Mouse (Mus musculus): ENCODE results near the gene Disc1.

Disc1 gene

GRCm38 (mm10) chr8:125221062-125221461, 167.1 kb downstream of the Disc1 start:
- DNase-seq (ENCODE audit: low read depth, low spot score): no peak

- DNase-seq (ENCODE audit: low read depth, low spot score): no peak
Observed at GRCm38 (mm10) chr8:125223031-125223753, 169.2 kb downstream of the Disc1 start.

- no peak for DNase-seq (ENCODE audit: low read depth, low spot score)
Observed at GRCm38 (mm10) chr8:125224271-125224699, 170.3 kb downstream of the Disc1 start.

GRCm38 (mm10) chr8:125225266-125225665, 171.3 kb downstream of the Disc1 start:
- no peak for DNase-seq (ENCODE audit: low read depth, low spot score)

GRCm38 (mm10) chr8:125226989-125227624, 173.1 kb downstream of the Disc1 start:
- no peak for DNase-seq (ENCODE audit: low read depth, low spot score)

DNA sequence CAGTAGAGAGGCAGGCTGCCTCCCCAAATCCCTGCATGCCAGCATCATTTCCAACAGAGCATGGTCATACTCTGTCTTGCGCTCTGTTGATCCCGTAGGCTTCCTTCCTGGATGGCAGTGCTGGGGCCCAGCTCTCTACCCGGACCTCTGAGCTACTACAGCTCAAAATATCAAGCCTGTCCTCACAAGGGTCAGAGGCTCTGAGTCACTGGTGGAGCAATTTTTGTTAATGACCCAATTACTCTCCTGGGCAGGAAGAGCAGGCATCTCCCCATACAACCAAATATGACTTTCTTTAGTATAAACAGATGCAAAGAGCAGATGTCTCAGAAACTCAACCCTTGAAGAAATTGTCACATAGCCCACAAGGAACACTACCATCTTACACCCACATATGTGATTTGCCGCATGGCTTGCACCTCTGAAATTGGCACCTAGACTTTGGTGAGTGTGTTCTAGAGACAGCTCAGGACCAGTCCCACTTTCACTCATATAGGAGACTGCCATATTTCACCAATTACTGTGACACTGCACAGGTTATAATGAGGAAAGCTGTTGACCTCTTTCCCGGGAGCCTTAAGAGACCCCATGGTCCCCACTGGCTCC, 176.6 kb downstream of the Disc1 start:
- no peak for DNase-seq (ENCODE audit: low read depth, low spot score)

DNA sequence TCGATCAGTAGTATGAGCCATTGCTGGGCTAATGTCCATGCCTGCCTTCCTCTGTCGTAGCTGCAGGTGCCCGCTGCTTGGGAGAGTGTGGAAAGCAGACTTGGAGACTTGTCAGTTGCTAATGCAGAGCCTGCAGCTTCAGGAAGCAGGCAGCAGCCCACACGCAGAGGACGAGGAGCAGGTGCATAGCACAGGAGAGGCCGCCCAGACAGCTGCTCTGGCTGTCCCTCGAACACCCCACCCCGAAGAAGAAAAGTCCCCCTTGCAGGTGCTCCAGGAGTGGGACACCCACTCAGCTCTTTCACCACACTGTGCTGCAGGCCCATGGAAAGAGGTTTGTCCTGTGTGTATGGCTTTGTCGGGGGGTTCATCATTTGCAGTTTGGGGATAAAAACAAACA, 178.7 kb downstream of the Disc1 start:
- no peak for DNase-seq (ENCODE audit: low read depth, low spot score)

DNA sequence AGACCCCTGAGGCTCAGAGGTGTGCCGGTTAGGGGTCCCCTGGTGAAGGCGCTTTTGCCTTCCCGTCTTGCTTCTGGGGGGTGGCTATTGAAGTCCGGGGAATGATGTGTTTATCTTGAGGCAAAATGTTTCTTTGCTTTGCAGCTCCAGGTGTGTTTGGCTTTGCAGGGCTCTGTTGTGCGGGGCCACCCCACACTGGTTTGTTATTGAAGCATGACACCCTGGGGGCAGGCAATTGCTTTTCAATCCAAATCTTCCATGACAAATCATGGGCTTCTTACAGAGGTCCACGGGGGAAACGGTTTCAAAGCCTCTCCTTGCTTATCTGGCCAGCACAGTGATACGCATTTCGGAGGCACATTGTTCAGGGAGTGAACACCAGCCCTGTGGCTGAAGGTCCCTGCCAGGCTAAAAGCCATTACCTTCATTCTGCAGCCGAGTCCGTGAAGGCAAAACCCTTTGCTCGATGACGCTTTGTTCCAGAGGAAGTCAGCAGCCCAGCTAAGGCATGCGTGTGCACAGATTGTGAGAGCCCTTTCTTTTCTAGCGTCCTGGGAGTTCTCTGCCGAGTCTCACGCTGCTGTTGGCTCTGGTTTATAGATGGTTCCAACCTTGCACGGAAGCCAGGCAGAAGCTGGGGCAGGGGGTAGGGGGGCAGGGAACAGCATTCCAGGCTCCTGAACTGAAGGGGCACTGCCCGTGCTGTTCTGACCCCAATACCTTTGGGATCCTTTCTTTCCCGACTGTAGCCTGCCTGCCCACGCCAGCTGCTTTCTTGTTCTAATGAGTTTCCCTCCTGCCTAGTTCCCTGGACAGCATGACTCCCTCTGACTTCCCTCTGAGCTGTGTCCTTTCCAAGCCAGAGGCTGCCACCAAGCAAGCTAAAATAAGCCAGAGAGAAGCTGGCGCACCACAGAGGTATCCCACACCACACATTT, 182.2 kb downstream of the Disc1 start:
- DNase-seq (ENCODE audit: low read depth, low spot score): no peak

GRCm38 (mm10) chr8:125240763-125241162, 186.8 kb downstream of the Disc1 start:
- no peak for DNase-seq (ENCODE audit: low read depth, low spot score)

- no peak for DNase-seq (ENCODE audit: low read depth, low spot score)
Observed at GRCm38 (mm10) chr8:125242382-125242781, 188.4 kb downstream of the Disc1 start.

DNA sequence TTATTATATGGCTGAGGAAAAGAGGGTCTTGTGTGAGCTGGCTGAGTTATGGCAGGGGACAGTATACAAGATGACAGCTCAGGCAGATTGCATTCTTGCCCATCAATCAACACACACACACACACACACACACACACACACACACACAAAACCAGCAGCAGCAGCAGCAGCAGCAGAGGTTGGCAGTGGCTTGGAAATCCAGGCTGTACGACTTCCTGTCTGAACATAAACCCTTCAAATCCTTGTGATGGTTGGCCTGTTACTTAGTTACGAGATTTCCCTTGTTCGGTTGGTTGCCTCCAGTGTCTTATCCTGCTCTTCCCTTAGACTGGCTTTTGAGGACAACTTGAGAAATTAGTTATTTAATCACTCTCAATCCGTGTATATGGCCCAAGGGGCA, 188.9 kb downstream of the Disc1 start:
- DNase-seq (ENCODE audit: low read depth, low spot score): no peak

GRCm38 (mm10) chr8:125246737-125247292, 192.8 kb downstream of the Disc1 start:
- DNase-seq (ENCODE audit: low read depth, low spot score): no peak

- no peak for DNase-seq (ENCODE audit: low read depth, low spot score)
Observed at GRCm38 (mm10) chr8:125247349-125247748, 193.4 kb downstream of the Disc1 start.

DNA sequence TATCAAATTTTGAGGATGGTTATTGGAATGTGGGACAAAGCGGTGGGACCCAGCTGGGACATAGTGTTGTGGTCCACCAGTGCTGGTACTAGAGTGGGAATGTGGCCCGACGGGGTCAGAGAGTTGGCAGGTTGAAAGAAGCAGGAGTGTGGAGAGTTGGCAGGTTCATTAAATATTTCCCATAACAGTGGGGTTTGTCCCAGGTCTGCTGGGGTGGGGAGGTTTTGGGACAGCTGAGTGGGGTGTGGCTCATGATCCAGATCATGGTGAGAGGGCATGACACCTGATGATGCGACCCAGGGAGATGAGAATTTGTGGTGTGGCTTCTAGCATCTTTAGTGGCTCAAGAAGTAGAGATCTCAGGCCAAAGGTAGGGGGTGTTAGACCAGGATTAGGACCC, 199.0 kb downstream of the Disc1 start:
- DNase-seq (ENCODE audit: low read depth, low spot score): no peak

DNA sequence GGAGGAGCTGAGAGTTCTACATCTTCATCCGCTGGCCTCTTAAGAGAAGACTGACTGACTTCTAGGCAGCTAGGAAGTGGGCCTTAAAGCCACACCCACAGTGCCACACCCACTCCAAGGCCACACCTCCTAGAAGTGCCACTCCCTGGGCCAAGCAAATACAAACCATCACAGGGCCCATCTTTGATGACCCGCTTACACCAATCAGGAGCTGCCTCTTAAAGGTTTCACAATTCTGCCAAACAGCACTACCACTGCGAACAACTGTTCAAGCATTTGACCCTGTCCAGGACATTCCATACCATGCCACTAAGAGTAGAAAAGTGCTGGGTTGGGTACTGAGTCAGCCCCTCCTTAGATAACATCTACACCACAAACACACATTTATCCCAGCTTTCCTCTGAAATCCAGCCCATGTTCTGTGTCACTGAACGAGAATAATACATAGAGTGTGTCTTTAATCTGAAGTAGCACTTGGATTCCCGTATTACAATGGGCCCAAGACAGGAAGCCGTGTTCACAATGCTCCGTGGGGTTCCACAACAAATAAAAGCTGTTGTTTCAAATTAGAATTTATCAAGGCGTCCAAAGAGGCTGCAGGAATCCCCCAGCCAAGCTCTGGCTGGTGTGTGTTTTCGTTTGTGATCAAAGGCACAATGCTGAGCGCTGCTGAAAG, 199.6 kb downstream of the Disc1 start:
- DNase-seq (ENCODE audit: low read depth, low spot score): no peak

DNA sequence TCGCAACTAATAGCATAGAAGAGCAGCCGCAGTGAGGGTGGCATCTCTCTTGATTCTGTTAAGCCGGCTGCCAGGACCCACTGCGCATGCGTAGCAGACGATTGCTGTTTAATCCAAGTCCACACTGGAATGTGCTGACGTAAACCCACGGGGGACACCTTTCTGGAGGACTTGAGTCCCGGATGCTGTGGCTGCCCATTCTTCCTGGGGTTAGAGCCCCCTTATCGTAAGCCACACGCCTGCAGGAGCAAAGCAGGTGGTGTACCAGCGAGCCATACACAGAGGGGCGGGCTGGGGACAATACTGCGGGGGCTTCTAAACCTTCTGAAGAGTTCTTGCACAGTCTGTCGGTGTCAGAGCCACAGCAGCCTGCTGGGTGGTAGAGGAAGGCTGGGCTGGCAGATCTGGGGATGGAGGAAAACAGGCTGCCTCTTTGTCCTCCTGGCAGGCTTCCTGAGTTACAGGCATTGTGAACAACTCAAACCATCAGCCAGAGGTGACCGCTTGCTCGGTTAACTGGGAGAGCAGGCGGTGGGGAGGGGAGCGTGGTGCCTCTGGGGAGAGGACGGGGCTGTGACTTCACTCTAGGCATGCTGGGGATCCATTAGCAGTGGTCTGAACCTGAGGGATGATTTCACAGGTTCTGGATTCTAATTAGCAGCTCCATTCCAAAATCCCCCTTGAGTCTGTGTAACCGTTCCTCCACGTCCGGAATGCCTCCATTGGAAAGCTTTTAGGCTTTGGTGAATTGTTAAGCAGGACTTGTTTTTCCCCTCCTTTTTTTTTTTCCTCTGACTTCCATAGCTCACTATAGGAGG, 200.4 kb downstream of the Disc1 start:
- peak; percentile 79 for DNase-seq (ENCODE audit: low read depth, low spot score)

- no peak for DNase-seq (ENCODE audit: low read depth, low spot score)
Observed at GRCm38 (mm10) chr8:125255006-125255685, 201.2 kb downstream of the Disc1 start.

DNA sequence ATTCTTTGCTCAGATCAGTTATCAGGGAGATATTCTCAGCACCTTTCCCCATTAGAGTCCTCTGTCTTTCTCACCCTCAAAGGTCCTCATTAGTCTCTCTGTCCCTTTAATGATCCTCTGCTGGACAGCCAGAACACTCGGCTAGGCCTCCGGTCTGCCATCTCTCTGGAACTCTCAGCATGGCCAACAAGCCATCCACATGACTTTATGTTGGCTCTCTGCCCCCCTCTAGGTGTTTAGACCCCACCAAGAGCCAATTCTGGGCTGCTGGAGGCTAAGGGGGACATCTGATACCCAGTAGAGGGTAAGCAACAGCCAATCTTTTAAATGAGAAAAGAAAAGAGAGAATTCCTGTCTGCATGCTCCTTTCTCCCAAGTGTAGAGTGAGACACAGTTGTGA, 203.7 kb downstream of the Disc1 start:
- no peak for DNase-seq (ENCODE audit: low read depth, low spot score)

GRCm38 (mm10) chr8:125258806-125259500, 205.0 kb downstream of the Disc1 start:
- DNase-seq (ENCODE audit: low read depth, low spot score): no peak
